Mouse (Mus musculus) kidney, embryonic 15.5 days (tissue): ENCODE measurements around the gene Rhog. TPM values are rescaled to one million over a fixed set of nuclear protein-coding genes. Genes with fewer than 3 reads are reported as not detected.

ENCODE experiments used
- ATAC-seq: fragments of 200-750 bp; cut with Nextera tagmentation; replicated peaks from 2 replicates; pipeline ENCODE4 v1.8.0; 2017; ENCODE audit warnings: moderate TSS enrichment; ENCODE audit not compliant: low FRiP score
- H3K27ac ChIP-seq: fragments of 300-500 bp; sonication (generic); 2 replicates; pipeline ENCODE4 v1.5.1; 2015; ENCODE audit warnings: mild to moderate bottlenecking, inconsistent platforms
- H3K27me3 ChIP-seq: fragments of 300-500 bp; sonication (generic); 2 replicates; pipeline ENCODE4 v1.6.1; 2015; ENCODE audit warnings: inconsistent platforms
- H3K36me3 ChIP-seq: fragments of 300-500 bp; sonication (generic); 2 replicates; pipeline ENCODE4 v1.6.1; 2015; ENCODE audit warnings: inconsistent platforms
- H3K4me1 ChIP-seq: fragments of 300-500 bp; sonication (generic); 2 replicates; pipeline ENCODE4 v1.6.1; 2015; ENCODE audit warnings: inconsistent platforms
- H3K4me2 ChIP-seq: fragments of 300-500 bp; sonication (generic); 2 replicates; pipeline ENCODE4 v1.6.1; 2015; ENCODE audit warnings: moderate library complexity, mild to moderate bottlenecking, inconsistent platforms
- H3K4me3 ChIP-seq: fragments of 300-500 bp; sonication (generic); replicated peaks from 2 replicates; pipeline ENCODE4 v1.5.1; 2015; ENCODE audit warnings: mild to moderate bottlenecking, inconsistent platforms
- H3K9ac ChIP-seq: fragments of 300-500 bp; sonication (generic); 2 replicates; pipeline ENCODE4 v1.6.1; 2015; ENCODE audit warnings: mild to moderate bottlenecking, inconsistent platforms
- H3K9me3 ChIP-seq: fragments of 300-500 bp; sonication (generic); replicated peaks from 2 replicates; pipeline ENCODE4 v1.6.1; 2016; ENCODE audit warnings: inconsistent platforms
- WGBS: fragments of 180-500 bp; shearing (Covaris S2); methylation state at CpG from one replicate; pipeline ENCODE4 v1.1.7; 2015; ENCODE audit warnings: mixed read lengths; 5-methylcytosine and 5-hydroxymethylcytosine counted together
- polyA plus RNA-seq: library from polyadenylated mRNA; unstranded; fragments of >200 nt; fragmentation: Nextera tagmentation; extraction: Ambion mirVana; gene quantifications from 2 replicates; pipeline ENCODE4 v1.2.1, GENCODE M21; 2015

Rhog gene
- 53.1 and 59.1 TPM in 2 replicates for polyA plus RNA-seq

GRCm38 (mm10) chr7:102255954-102256353, at the start of gene Rhog:
Gene Rhog (minus strand): TSS chr7:102256054.
- no peak for ATAC-seq
- H3K9me3 ChIP-seq: no peaks in the 10 kb centered on the region
- H3K36me3 ChIP-seq: no peaks in the 10 kb centered on the region
- no peak within 1 kb of the TSS for H3K4me3 ChIP-seq
- no peak within 1 kb of the TSS for H3K9ac ChIP-seq
- no peaks in the 10 kb centered on the region for H3K27me3 ChIP-seq
- 86% methylated on average over 3 of the region's 3 CpGs for WGBS
- H3K4me1 ChIP-seq: no peaks in the 10 kb centered on the region
- no peak within 1 kb of the TSS for H3K4me2 ChIP-seq
- H3K27ac ChIP-seq: no peak within 1 kb of the TSS

- no peaks in the 10 kb centered on the region for H3K36me3 ChIP-seq
- no peak overlapping the region for H3K4me2 ChIP-seq
- no peak for ATAC-seq
- H3K9me3 ChIP-seq: no peaks in the 10 kb centered on the region
- peaks cover 4% of the 10 kb centered on the region; the same call in 1 of the 2 replicates for H3K27me3 ChIP-seq
- H3K4me1 ChIP-seq: no peaks in the 10 kb centered on the region
- H3K27ac ChIP-seq: no peak overlapping the region
- 80% methylated on average over 2 of the region's 2 CpGs for WGBS
- H3K9ac ChIP-seq: no peak overlapping the region
- no peak overlapping the region for H3K4me3 ChIP-seq
Observed at GRCm38 (mm10) chr7:102305596-102305995, 49.7 kb upstream of the Rhog start.

GRCm38 (mm10) chr7:102302471-102302870, 46.6 kb upstream of the Rhog start:
- 80% methylated on average over 4 of the region's 4 CpGs for WGBS
- Histone ChIP-seq H3K4me1 (no peaks in the 10 kb centered on the region), H3K27me3 (peaks cover 9% of the 10 kb centered on the region; the same call in 1 of the 2 replicates), H3K4me2 (no peak overlapping the region), H3K9ac (no peak overlapping the region), H3K4me3 (no peak overlapping the region), H3K36me3 (no peaks in the 10 kb centered on the region), H3K27ac (no peak overlapping the region), H3K9me3 (no peaks in the 10 kb centered on the region)
- no peak for ATAC-seq

- H3K27me3 ChIP-seq: peaks cover 22% of the 10 kb centered on the region; the same call in 1 of the 2 replicates
- no peak overlapping the region for H3K9ac ChIP-seq
- 85% methylated on average over 1 of the region's 1 CpGs for WGBS
- no peaks in the 10 kb centered on the region for H3K4me1 ChIP-seq
- H3K9me3 ChIP-seq: no peaks in the 10 kb centered on the region
- H3K36me3 ChIP-seq: no peaks in the 10 kb centered on the region
- H3K27ac ChIP-seq: no peak overlapping the region
- H3K4me3 ChIP-seq: no peak overlapping the region
- no peak overlapping the region for H3K4me2 ChIP-seq
- ATAC-seq: no peak
Observed at GRCm38 (mm10) chr7:102300761-102301160, 44.9 kb upstream of the Rhog start.

GRCm38 (mm10) chr7:102293234-102293633, 37.4 kb upstream of the Rhog start:
- H3K4me2 ChIP-seq: no peak overlapping the region
- H3K4me1 ChIP-seq: peaks cover 5% of the 10 kb centered on the region
- no peak overlapping the region for H3K9ac ChIP-seq
- H3K27ac ChIP-seq: no peak overlapping the region
- ATAC-seq: peak; percentile 58
- H3K36me3 ChIP-seq: no peaks in the 10 kb centered on the region
- no peak overlapping the region for H3K4me3 ChIP-seq
- no peaks in the 10 kb centered on the region for H3K9me3 ChIP-seq
- WGBS: 6% methylated on average over 2 of the region's 2 CpGs
- H3K27me3 ChIP-seq: peaks cover 42% of the 10 kb centered on the region; the same call in 1 of the 2 replicates

GRCm38 (mm10) chr7:102292228-102292627, 36.4 kb upstream of the Rhog start:
- H3K4me2 ChIP-seq: no peak overlapping the region
- WGBS: 90% methylated on average over 3 of the region's 3 CpGs
- peaks cover 5% of the 10 kb centered on the region for H3K4me1 ChIP-seq
- no peak overlapping the region for H3K9ac ChIP-seq
- no peak overlapping the region for H3K4me3 ChIP-seq
- no peak for ATAC-seq
- no peaks in the 10 kb centered on the region for H3K9me3 ChIP-seq
- H3K36me3 ChIP-seq: no peaks in the 10 kb centered on the region
- no peak overlapping the region for H3K27ac ChIP-seq
- peaks cover 38% of the 10 kb centered on the region; the same call in 1 of the 2 replicates for H3K27me3 ChIP-seq

- H3K4me3 ChIP-seq: no peak overlapping the region
- H3K36me3 ChIP-seq: no peaks in the 10 kb centered on the region
- H3K9ac ChIP-seq: no peak overlapping the region
- H3K9me3 ChIP-seq: no peaks in the 10 kb centered on the region
- no peak overlapping the region for H3K4me2 ChIP-seq
- peaks cover 24% of the 10 kb centered on the region; the same call in 1 of the 2 replicates for H3K27me3 ChIP-seq
- ATAC-seq: no peak
- H3K27ac ChIP-seq: no peak overlapping the region
- peaks cover 5% of the 10 kb centered on the region for H3K4me1 ChIP-seq
- 81% methylated on average over 6 of the region's 6 CpGs for WGBS
Observed at GRCm38 (mm10) chr7:102289466-102289865, 33.6 kb upstream of the Rhog start.

GRCm38 (mm10) chr7:102282261-102282660, 26.4 kb upstream of the Rhog start:
- no peak overlapping the region for H3K27ac ChIP-seq
- H3K4me2 ChIP-seq: no peak overlapping the region
- H3K36me3 ChIP-seq: no peaks in the 10 kb centered on the region
- H3K4me1 ChIP-seq: no peaks in the 10 kb centered on the region
- H3K27me3 ChIP-seq: peaks cover 10% of the 10 kb centered on the region; the same call in 1 of the 2 replicates
- no peaks in the 10 kb centered on the region for H3K9me3 ChIP-seq
- no peak overlapping the region for H3K4me3 ChIP-seq
- WGBS: 79% methylated on average over 5 of the region's 5 CpGs
- no peak for ATAC-seq
- H3K9ac ChIP-seq: no peak overlapping the region

GRCm38 (mm10) chr7:102281403-102281802, 25.5 kb upstream of the Rhog start:
- ATAC-seq: no peak
- 89% methylated on average over 1 of the region's 1 CpGs for WGBS
- H3K4me2 ChIP-seq: no peak overlapping the region

GRCm38 (mm10) chr7:102272422-102272948, 16.6 kb upstream of the Rhog start:
- no peak overlapping the region for H3K4me3 ChIP-seq
- no peak overlapping the region for H3K9ac ChIP-seq
- H3K27ac ChIP-seq: no peak overlapping the region
- H3K36me3 ChIP-seq: no peaks in the 10 kb centered on the region
- WGBS: 86% methylated on average over 3 of the region's 3 CpGs
- peaks cover 15% of the 10 kb centered on the region for H3K27me3 ChIP-seq
- H3K4me1 ChIP-seq: peaks cover 10% of the 10 kb centered on the region
- no peaks in the 10 kb centered on the region for H3K9me3 ChIP-seq
- ATAC-seq: no peak
- H3K4me2 ChIP-seq: no peak overlapping the region

More at GRCm38 (mm10) chr7:102281403-102281802, 25.5 kb upstream of the Rhog start:
- peaks cover 10% of the 10 kb centered on the region; the same call in 1 of the 2 replicates for H3K27me3 ChIP-seq
- no peaks in the 10 kb centered on the region for H3K4me1 ChIP-seq
- H3K4me3 ChIP-seq: no peak overlapping the region
- no peaks in the 10 kb centered on the region for H3K36me3 ChIP-seq
- no peaks in the 10 kb centered on the region for H3K9me3 ChIP-seq
- no peak overlapping the region for H3K9ac ChIP-seq
- no peak overlapping the region for H3K27ac ChIP-seq

- 6% methylated on average over 12 of the region's 12 CpGs for WGBS
- Histone ChIP-seq H3K27me3 (peaks cover 15% of the 10 kb centered on the region), H3K36me3 (no peaks in the 10 kb centered on the region), H3K4me3 (peak overlapping the region; percentile 87), H3K9me3 (no peaks in the 10 kb centered on the region), H3K4me1 (peaks cover 10% of the 10 kb centered on the region), H3K4me2 (peak overlapping the region; percentile 96), H3K9ac (peak overlapping the region; percentile 78), H3K27ac (no peak overlapping the region)
- ATAC-seq: no peak
Observed at GRCm38 (mm10) chr7:102268395-102268748, 12.5 kb upstream of the Rhog start.

- H3K27ac ChIP-seq: peak within 1 kb of the TSS; percentile 56
- peak within 1 kb of the TSS; percentile 96 for H3K4me2 ChIP-seq
- H3K4me3 ChIP-seq: peak within 1 kb of the TSS; percentile 87
- H3K4me1 ChIP-seq: peaks cover 10% of the 10 kb centered on the region
- peaks cover 15% of the 10 kb centered on the region for H3K27me3 ChIP-seq
- peak within 1 kb of the TSS; percentile 78 for H3K9ac ChIP-seq
- no peaks in the 10 kb centered on the region for H3K9me3 ChIP-seq
- no peaks in the 10 kb centered on the region for H3K36me3 ChIP-seq
- peak; percentile 96 for ATAC-seq
- under 1% methylated on average over 64 of the region's 73 CpGs for WGBS
Observed at GRCm38 (mm10) chr7:102267601-102268394, 11.9 kb upstream of the Rhog start, which contains the start of gene Stim1. Gene Stim1 (plus strand): TSS chr7:102267806.
